Mouse (Mus musculus): ENCODE measurements around the gene Ednrb. TPM values are rescaled to one million over a fixed set of nuclear protein-coding genes. Genes with fewer than 3 reads are reported as not detected.

Ednrb gene
- polyA plus RNA-seq, 1 experiment from 2014 or later: 135 TPM

DNA sequence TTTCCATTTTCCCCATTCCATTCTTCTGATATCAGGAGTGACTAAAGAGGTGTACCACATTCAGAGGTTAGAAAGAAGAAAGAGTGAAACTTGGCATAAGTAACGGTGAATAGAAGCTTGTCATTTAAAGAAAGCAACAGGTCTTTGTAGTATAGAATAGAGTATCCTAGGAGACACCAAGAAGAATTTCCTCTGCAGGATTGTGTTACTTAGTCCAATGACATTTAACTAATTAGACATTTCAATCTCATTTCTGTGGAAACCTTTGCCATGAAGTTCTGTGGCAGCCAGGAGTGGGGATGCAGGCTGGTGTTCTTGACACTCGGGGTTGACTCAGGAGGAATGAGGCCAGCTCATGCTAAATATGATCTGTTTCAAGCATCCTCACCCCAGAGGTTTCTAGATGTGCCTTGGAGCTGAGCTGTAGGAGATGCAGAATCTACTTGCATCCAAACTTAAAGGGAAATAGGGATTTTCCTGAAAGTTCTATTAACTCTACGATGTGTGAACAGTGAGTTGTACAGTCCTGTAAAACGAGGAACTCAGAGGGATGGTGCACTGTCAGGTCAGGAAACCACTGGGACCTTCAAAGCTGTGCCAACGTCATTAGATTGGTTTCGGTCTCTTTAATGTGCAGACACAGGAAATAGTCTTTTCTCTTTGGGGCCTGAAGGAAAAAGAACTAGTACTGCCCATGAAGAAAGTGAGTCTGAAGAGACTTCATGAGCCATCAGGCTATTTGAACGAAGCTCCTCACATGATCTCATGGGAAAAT is 6.1 kb upstream of the Ednrb start:
- no peak for DNase-seq (ENCODE audit: low spot score)
- Histone ChIP-seq H3K9ac (no peak overlapping the region), H3K36me3 (replicated peaks; ENCODE audit: control insufficient read depth, insufficient read depth) (no peaks in the 10 kb centered on the region), H3K9me3 (ENCODE audit: control insufficient read depth, low read length) (peaks cover 7% of the 10 kb centered on the region; the same call in 1 of the 2 replicates), H3K4me1 (replicated peaks; ENCODE audit: control insufficient read depth, insufficient read depth, low read length) (no peaks in the 10 kb centered on the region), H3K4me3 (replicated peaks; ENCODE audit: low read length) (no peak overlapping the region), H3K27me3 (ENCODE audit: control insufficient read depth, insufficient read depth, low read length) (0 out of 2 replicates have a peak, but pooled peaks cover 2% of the 10 kb centered on the region), H3K4me2 (replicated peaks) (no peak overlapping the region), H3K27ac (no peak overlapping the region)
- WGBS: 52% methylated on average over 7 of the region's 7 CpGs
- ATAC-seq (ENCODE audit: low FRiP score): no peak

DNA sequence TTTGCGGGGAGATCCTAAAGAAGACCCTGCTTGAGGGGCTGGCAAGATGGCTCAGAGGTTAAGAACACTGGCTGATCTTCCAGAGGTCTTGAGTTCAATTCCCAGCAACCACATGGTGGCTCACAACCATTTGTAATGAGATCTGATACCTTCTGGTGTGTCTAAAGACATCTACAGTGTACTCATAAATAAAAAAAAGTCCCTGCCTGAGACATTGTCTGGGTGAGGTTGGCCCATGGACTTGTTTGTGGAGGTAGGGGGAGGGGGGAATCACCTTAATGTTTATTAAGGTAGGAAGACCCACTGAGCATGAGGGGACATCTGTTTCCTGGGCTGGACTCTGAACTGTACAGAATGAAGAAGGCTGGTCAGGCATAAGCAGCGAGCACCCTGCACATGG is 1.5 kb upstream of the Ednrb start:
- Histone ChIP-seq H3K9ac (no peak overlapping the region), H3K9me3 (ENCODE audit: control insufficient read depth, low read length) (no peaks in the 10 kb centered on the region), H3K4me2 (replicated peaks) (no peak overlapping the region), H3K27ac (no peak overlapping the region), H3K36me3 (replicated peaks; ENCODE audit: control insufficient read depth, insufficient read depth) (no peaks in the 10 kb centered on the region), H3K4me3 (replicated peaks; ENCODE audit: low read length) (no peak overlapping the region), H3K4me1 (replicated peaks; ENCODE audit: control insufficient read depth, insufficient read depth, low read length) (0 out of 2 replicates have a peak, but pooled peaks cover 5% of the 10 kb centered on the region), H3K27me3 (ENCODE audit: control insufficient read depth, insufficient read depth, low read length) (0 out of 2 replicates have a peak, but pooled peaks cover 3% of the 10 kb centered on the region)
- DNase-seq (ENCODE audit: low spot score) (no peak), ATAC-seq (ENCODE audit: low FRiP score) (no peak)
- WGBS: 97% methylated on average over 2 of the region's 2 CpGs

- 35% methylated on average over 7 of the region's 7 CpGs for WGBS
- no peak for ATAC-seq (ENCODE audit: low FRiP score)
These were observed 742 bp upstream of the Ednrb start for GRCm38 (mm10) chr14:103844944-103845343.

DNA sequence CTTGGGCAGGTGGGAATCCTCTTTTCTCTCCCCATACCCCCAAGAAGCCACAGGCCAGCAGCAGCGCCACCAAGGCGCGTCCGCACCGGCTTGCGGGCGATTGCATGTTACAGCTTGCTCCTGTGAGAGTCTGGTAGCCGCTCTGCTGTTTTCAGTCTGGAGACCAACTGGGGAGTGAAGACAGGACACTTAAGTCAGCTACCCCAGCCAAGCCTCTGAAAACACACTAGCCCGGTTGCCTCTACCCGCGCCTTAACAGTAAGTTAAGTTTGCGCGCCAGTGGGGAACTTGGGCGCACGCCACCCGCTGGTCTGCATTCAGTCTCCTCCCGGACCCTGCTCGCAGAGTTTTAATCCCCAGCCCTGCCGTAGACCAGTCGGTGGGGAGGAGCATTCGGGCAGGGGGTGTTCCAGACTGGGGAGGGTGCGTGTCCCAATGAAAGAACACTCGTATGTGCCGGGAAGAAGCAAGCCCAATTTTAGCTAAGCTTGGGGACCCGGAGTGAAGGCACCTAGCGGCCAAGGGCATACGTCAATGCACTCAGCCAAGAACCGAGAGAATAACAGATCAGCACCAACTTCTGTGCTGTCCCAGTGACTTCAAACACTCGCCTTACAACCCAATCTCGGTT is 716 bp downstream of the Ednrb start:
- Histone ChIP-seq H3K9me3 (ENCODE audit: control insufficient read depth, low read length) (no peaks in the 10 kb centered on the region), H3K9ac (peak overlapping the region; percentile 56), H3K4me3 (replicated peaks; ENCODE audit: low read length) (peak overlapping the region; percentile 44), H3K4me1 (replicated peaks; ENCODE audit: control insufficient read depth, insufficient read depth, low read length) (0 out of 2 replicates have a peak, but pooled peaks cover 5% of the 10 kb centered on the region), H3K27me3 (ENCODE audit: control insufficient read depth, insufficient read depth, low read length) (0 out of 2 replicates have a peak, but pooled peaks cover 3% of the 10 kb centered on the region), H3K4me2 (replicated peaks) (peak overlapping the region; percentile 94), H3K36me3 (replicated peaks; ENCODE audit: control insufficient read depth, insufficient read depth) (no peaks in the 10 kb centered on the region), H3K27ac (peak overlapping the region; percentile 67)
- peak; percentile 58 for DNase-seq (ENCODE audit: low spot score)
- WGBS: under 1% methylated on average over 30 of the region's 30 CpGs
- ATAC-seq (ENCODE audit: low FRiP score): peak; percentile 77

More at GRCm38 (mm10) chr14:103844944-103845343, 742 bp upstream of the Ednrb start:
- Histone ChIP-seq H3K9me3 (ENCODE audit: control insufficient read depth, low read length) (no peaks in the 10 kb centered on the region), H3K9ac (0 out of 2 replicates have a peak overlapping the region, but pooled peaks have one; percentile 56), H3K4me1 (replicated peaks; ENCODE audit: control insufficient read depth, insufficient read depth, low read length) (0 out of 2 replicates have a peak, but pooled peaks cover 5% of the 10 kb centered on the region), H3K4me3 (replicated peaks; ENCODE audit: low read length) (0 out of 2 replicates have a peak overlapping the region, but pooled peaks have one; percentile 44), H3K27me3 (ENCODE audit: control insufficient read depth, insufficient read depth, low read length) (0 out of 2 replicates have a peak, but pooled peaks cover 3% of the 10 kb centered on the region), H3K27ac (peak overlapping the region; percentile 67; the same call in 1 of the 2 replicates), H3K36me3 (replicated peaks; ENCODE audit: control insufficient read depth, insufficient read depth) (no peaks in the 10 kb centered on the region), H3K4me2 (replicated peaks) (peak overlapping the region; percentile 94)
- no peak for DNase-seq (ENCODE audit: low spot score)

DNA sequence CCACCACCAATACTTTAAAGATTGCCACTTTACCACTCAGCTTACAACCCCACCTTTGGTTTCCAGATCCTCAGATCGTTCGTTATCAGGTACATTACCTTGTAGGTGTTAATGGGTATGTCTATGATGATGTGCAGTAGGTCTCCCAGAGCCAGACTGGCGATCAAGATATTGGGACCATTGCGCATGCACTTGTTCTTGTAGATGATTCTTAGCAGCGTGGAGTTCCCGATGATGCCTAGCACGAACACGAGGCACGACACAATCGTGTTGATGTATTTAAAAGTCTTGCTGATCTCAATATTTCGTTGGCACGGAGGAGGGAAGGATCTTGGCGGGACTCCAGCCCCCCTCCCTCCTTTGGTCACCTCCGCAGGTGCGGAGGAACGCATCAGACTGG is 1.3 kb downstream of the Ednrb start:
- H3K4me2 ChIP-seq (replicated peaks): peak overlapping the region; percentile 94
- H3K27ac ChIP-seq: peak overlapping the region; percentile 67
- H3K4me1 ChIP-seq (replicated peaks; ENCODE audit: control insufficient read depth, insufficient read depth, low read length): 0 out of 2 replicates have a peak, but pooled peaks cover 5% of the 10 kb centered on the region
- peak overlapping the region; percentile 56 for H3K9ac ChIP-seq
- DNase-seq (ENCODE audit: low spot score) (peak; percentile 34), ATAC-seq (ENCODE audit: low FRiP score) (peak; percentile 28; the same call in 1 of the 2 replicates)
- no peaks in the 10 kb centered on the region for H3K36me3 ChIP-seq (replicated peaks; ENCODE audit: control insufficient read depth, insufficient read depth)
- H3K27me3 ChIP-seq (ENCODE audit: control insufficient read depth, insufficient read depth, low read length): 0 out of 2 replicates have a peak, but pooled peaks cover 3% of the 10 kb centered on the region
- H3K9me3 ChIP-seq (ENCODE audit: control insufficient read depth, low read length): no peaks in the 10 kb centered on the region
- peak overlapping the region; percentile 44 for H3K4me3 ChIP-seq (replicated peaks; ENCODE audit: low read length)
- WGBS: 6% methylated on average over 16 of the region's 16 CpGs

- WGBS: 75% methylated on average over 2 of the region's 2 CpGs
These were observed 3.8 kb downstream of the Ednrb start for GRCm38 (mm10) chr14:103840436-103840835.

DNA sequence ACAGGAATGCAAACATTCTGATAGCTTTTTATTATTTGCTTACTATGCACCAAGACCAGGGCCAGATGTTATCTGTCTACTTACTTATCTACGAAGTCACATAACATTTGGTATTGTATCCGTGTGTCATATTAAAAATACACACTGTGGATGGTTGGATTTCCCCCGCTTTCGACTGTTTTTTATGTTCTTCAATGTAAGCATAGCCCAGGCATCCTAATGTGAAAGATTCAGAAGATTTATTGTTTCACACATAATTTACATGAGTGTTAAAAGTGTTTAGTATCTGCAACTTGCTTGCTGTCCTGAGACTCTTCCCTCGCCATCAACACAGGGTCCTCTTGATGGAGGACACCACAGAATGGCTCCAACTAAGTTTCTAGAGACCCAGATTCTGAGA is 5.3 kb downstream of the Ednrb start:
- H3K4me3 ChIP-seq (replicated peaks; ENCODE audit: low read length): no peak overlapping the region; the same call in 1 of the 2 replicates
- WGBS: 91% methylated on average over 5 of the region's 5 CpGs
- no peak overlapping the region for H3K9ac ChIP-seq
- no peaks in the 10 kb centered on the region for H3K36me3 ChIP-seq (replicated peaks; ENCODE audit: control insufficient read depth, insufficient read depth)
- no peak overlapping the region for H3K27ac ChIP-seq
- no peak for ATAC-seq (ENCODE audit: low FRiP score)
- H3K27me3 ChIP-seq (ENCODE audit: control insufficient read depth, insufficient read depth, low read length): no peaks in the 10 kb centered on the region
- peak overlapping the region; percentile 39 for H3K4me2 ChIP-seq (replicated peaks)
- DNase-seq (ENCODE audit: low spot score): no peak
- H3K9me3 ChIP-seq (ENCODE audit: control insufficient read depth, low read length): no peaks in the 10 kb centered on the region
- no peaks in the 10 kb centered on the region for H3K4me1 ChIP-seq (replicated peaks; ENCODE audit: control insufficient read depth, insufficient read depth, low read length)

More at GRCm38 (mm10) chr14:103840436-103840835, 3.8 kb downstream of the Ednrb start:
- DNase-seq (ENCODE audit: low spot score) (no peak), ATAC-seq (ENCODE audit: low FRiP score) (no peak)
- Histone ChIP-seq H3K36me3 (replicated peaks; ENCODE audit: control insufficient read depth, insufficient read depth) (no peaks in the 10 kb centered on the region), H3K27me3 (ENCODE audit: control insufficient read depth, insufficient read depth, low read length) (0 out of 2 replicates have a peak, but pooled peaks cover 2% of the 10 kb centered on the region), H3K9me3 (ENCODE audit: control insufficient read depth, low read length) (no peaks in the 10 kb centered on the region), H3K4me2 (replicated peaks) (peak overlapping the region; percentile 94), H3K4me3 (replicated peaks; ENCODE audit: low read length) (peak overlapping the region; percentile 44), H3K4me1 (replicated peaks; ENCODE audit: control insufficient read depth, insufficient read depth, low read length) (0 out of 2 replicates have a peak, but pooled peaks cover 5% of the 10 kb centered on the region), H3K9ac (no peak overlapping the region), H3K27ac (no peak overlapping the region)

GRCm38 (mm10) chr14:103834589-103834988 is 9.6 kb downstream of the Ednrb start:
- 53% methylated on average over 7 of the region's 7 CpGs for WGBS
- no peaks in the 10 kb centered on the region for H3K27me3 ChIP-seq (ENCODE audit: control insufficient read depth, insufficient read depth, low read length)
- DNase-seq (ENCODE audit: low spot score): no peak
- no peaks in the 10 kb centered on the region for H3K9me3 ChIP-seq (ENCODE audit: control insufficient read depth, low read length)
- no peak for ATAC-seq (ENCODE audit: low FRiP score)
- no peak overlapping the region for H3K4me3 ChIP-seq (replicated peaks; ENCODE audit: low read length)
- peak overlapping the region; percentile 12; the same call in 1 of the 2 replicates for H3K4me2 ChIP-seq (replicated peaks)
- no peaks in the 10 kb centered on the region for H3K4me1 ChIP-seq (replicated peaks; ENCODE audit: control insufficient read depth, insufficient read depth, low read length)
- no peak overlapping the region for H3K9ac ChIP-seq
- no peaks in the 10 kb centered on the region for H3K36me3 ChIP-seq (replicated peaks; ENCODE audit: control insufficient read depth, insufficient read depth)
- 0 out of 2 replicates have a peak overlapping the region, but pooled peaks have one; percentile 14 for H3K27ac ChIP-seq

GRCm38 (mm10) chr14:103834147-103834546 is 10.1 kb downstream of the Ednrb start:
- Histone ChIP-seq H3K4me3 (replicated peaks; ENCODE audit: low read length) (no peak overlapping the region), H3K27ac (no peak overlapping the region), H3K9ac (no peak overlapping the region), H3K9me3 (ENCODE audit: control insufficient read depth, low read length) (no peaks in the 10 kb centered on the region), H3K27me3 (ENCODE audit: control insufficient read depth, insufficient read depth, low read length) (no peaks in the 10 kb centered on the region), H3K36me3 (replicated peaks; ENCODE audit: control insufficient read depth, insufficient read depth) (no peaks in the 10 kb centered on the region), H3K4me2 (replicated peaks) (peak overlapping the region; percentile 12; the same call in 1 of the 2 replicates), H3K4me1 (replicated peaks; ENCODE audit: control insufficient read depth, insufficient read depth, low read length) (no peaks in the 10 kb centered on the region)
- no peak for ATAC-seq (ENCODE audit: low FRiP score)
- 73% methylated on average over 3 of the region's 3 CpGs for WGBS
- no peak for DNase-seq (ENCODE audit: low spot score)

Measured in hindbrain, embryonic 14.5 days (tissue).